Mouse (Mus musculus) adrenal gland, adult 8-10 months (tissue): ENCODE data around the gene Slc25a44. TPM values are rescaled to one million over a fixed set of nuclear protein-coding genes. Genes with fewer than 3 reads are reported as not detected.
"Not testable (repeated sequence)": the region's sequence is repeated elsewhere in the genome, so short reads cannot be mapped to it uniquely, and the experiment has no call there.

Experiments
- DNase-seq: peaks from one replicate; pipeline ENCODE4 v3.0.0; 2022
- total RNA-seq, 4 experiments: library from RNA; stranded (reverse); gene quantifications; 2 replicates each; pipeline ENCODE4 v1.2.4; 2022

Slc25a44 gene
- total RNA-seq, 4 experiments from 2014 or later, result 44.3 to 50.8 (median 47.0) TPM

- no peak for DNase-seq
Observed at GRCm38 (mm10) chr3:88449395-88450023, 24.6 kb upstream of the Slc25a44 start.

- DNase-seq, result no peak
Observed at GRCm38 (mm10) chr3:88448443-88448842, 23.5 kb upstream of the Slc25a44 start.

GRCm38 (mm10) chr3:88447676-88448183 is 22.8 kb upstream of the Slc25a44 start:
- no peak for DNase-seq

GRCm38 (mm10) chr3:88446471-88447123 is 21.7 kb upstream of the Slc25a44 start:
- no peak for DNase-seq

- no peak for DNase-seq
Observed at GRCm38 (mm10) chr3:88442888-88443287, 17.9 kb upstream of the Slc25a44 start.

- no peak for DNase-seq
Observed at GRCm38 (mm10) chr3:88442488-88442887, 17.5 kb upstream of the Slc25a44 start.

GRCm38 (mm10) chr3:88440500-88441381 is 15.8 kb upstream of the Slc25a44 start:
- peak; percentile 75 for DNase-seq

- no peak for DNase-seq
Observed at GRCm38 (mm10) chr3:88439582-88439981, 14.6 kb upstream of the Slc25a44 start.

- DNase-seq, result no peak
Observed at GRCm38 (mm10) chr3:88437454-88437853, 12.5 kb upstream of the Slc25a44 start.

GRCm38 (mm10) chr3:88436395-88437201 is 11.7 kb upstream of the Slc25a44 start:
- DNase-seq, result peak; percentile 60

- DNase-seq, result no peak
Observed at GRCm38 (mm10) chr3:88435515-88435914, 10.6 kb upstream of the Slc25a44 start.

GRCm38 (mm10) chr3:88428639-88429038 is 3.7 kb upstream of the Slc25a44 start:
- not testable (repeated sequence) for DNase-seq

GRCm38 (mm10) chr3:88427342-88427905 is 2.5 kb upstream of the Slc25a44 start:
- no peak for DNase-seq

- no peak for DNase-seq
Observed at GRCm38 (mm10) chr3:88425708-88426420, 925 bp upstream of the Slc25a44 start.

GRCm38 (mm10) chr3:88425330-88425689 is 371 bp upstream of the Slc25a44 start:
- no peak for DNase-seq

- no peak for DNase-seq
Observed at GRCm38 (mm10) chr3:88422020-88422720, 2.8 kb downstream of the Slc25a44 start.

GRCm38 (mm10) chr3:88420771-88421170 is 4.2 kb downstream of the Slc25a44 start:
- no peak for DNase-seq

GRCm38 (mm10) chr3:88418016-88418415 is 6.9 kb downstream of the Slc25a44 start:
- DNase-seq, result no peak

GRCm38 (mm10) chr3:88415668-88416067 is 9.3 kb downstream of the Slc25a44 start:
- DNase-seq, result no peak

- no peak for DNase-seq
Observed at GRCm38 (mm10) chr3:88412636-88413035, 12.3 kb downstream of the Slc25a44 start.
